Mouse (Mus musculus): Measurements from ENCODE around the gene Ppfibp1.

DNA sequence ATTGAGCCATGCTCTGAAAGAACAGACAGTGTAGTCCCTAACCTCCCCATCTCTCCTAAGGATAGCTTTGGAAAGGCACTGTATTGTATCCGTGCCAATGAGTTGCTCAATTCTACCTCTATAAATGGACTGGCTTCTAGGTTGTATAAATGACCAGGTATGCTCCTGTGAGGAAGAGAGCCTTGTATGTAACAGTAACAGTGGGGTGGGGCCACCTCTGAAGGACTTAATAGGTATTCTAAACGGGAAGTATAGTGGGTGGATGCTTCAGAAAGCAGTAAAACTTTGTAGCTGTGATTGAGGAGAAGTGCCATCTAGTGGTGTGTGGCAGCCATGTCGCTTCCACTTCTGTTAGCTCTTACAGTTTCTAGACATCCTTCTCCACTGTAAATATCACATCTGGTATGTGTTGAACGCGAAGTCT lies 90.4 kb downstream of the Ppfibp1 start:
- TF ChIP-seq GATA1 (IDR thresholded peaks at IDR 0.05; ENCODE audit: borderline replicate concordance, low read length) (no peak), FLI1 (IDR thresholded peaks at IDR 0.05; ENCODE audit: low read length) (no peak)
